Mouse (Mus musculus) mouse trophoblast stem cell (cell line): ENCODE results near the gene Gm20388.

Experiments used
- in situ Hi-C, 2 experiments: fragments of 300-500 bp; cut with MseI, MboI; formaldehyde crosslinking; loops; 2 replicates in 1 of 2; 3 replicates in 1 of 2; pipeline ENCODE4 v1.15.1; 2025

Gm20388 gene

DNA sequence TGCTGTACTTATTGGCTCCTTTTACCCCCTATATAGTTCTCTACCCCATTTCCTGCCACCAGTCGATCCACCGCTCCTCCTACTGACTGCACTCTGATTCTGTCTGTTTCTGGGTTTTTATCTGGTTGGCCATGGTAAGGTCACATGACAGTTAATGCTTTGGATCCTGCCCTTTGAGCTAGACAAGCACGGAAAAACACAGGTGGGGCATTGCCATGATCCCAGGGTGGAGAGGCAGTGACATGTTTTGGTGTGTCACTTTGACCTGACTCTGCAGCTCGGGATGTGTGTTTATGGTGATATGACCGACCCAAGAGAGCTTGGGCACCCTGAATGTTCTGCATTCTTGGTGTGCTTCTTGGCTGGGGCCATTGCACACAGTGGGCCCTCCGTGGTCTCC is 98.6 kb downstream of the Gm20388 start:
- in situ Hi-C loops = no loop called here

DNA sequence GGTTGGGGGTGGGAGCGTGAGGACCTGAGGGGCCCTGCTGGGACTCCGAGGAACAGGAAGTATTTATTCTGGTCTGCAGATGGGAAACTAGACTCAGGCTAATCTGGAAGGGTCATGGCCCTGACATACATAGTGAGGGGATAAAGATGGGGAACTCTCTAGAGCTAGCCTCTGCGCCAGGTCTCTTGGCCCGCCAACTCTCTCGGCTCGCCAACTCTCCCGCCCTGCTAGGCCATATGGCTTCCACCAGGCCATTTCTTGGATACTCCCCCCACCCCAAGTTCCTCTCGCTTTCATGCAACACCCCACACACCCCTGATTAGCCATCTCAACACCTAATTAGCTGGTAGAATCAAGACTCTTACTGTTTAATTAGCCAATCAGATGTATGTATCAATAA is 101.8 kb downstream of the Gm20388 start:
- in situ Hi-C loops = no loop called here

DNA sequence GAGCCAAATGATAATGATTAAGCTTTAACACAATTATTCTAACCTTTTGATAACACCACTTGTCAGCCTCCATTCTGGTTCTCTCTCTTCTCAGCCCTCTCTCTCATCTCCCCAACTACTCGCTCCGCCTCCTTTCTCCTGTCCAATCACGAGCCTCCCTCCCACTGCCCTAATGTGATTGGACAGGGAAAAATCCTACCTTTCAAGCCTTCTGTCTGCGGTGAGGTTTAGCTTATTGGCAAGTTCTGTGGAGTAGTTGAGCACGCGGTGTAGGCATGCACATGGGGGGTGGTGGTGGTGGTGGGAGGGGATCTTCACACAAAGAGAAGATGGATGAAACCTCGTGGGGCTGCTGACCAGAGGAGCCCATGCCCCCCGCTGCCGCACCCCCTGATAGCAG is 102.3 kb downstream of the Gm20388 start:
- in situ Hi-C loops = no loop called here

DNA sequence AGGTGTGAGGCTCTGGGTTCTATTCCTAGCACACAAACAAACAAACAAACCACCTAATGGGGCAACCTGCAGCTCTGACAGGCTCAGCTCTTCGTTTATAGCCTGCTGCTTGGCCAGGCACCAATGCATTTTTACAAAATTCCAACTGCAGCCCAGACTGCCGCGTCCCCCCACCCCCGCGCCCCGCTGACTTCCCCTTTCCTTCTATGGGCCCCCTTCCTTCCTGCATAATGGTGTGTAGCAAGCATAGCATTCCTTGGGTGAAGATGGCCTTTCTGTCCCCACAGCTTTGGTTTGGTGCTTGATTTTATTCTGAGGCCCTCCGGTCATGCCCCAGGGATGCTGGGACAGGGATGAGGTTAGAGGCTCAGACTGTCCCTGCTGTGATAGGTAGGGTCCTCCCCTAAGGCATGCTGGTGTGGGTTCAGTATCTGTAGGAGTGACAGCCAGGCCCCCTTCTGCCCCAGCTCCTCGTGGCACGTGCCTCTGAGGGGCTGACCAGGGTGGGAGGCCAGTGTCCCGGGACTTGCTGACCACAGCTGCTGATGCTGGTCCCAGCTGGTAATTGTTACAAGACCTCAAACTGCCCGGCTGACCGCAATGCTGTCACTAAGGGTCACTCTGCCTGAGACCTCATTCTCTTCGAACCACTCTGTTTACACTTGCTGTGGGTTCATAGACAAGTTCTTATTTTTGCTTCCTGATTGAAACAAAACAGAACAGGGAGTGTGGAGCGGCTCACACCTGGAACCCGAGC is 103.8 kb downstream of the Gm20388 start:
- in situ Hi-C loops = no loop called here

DNA sequence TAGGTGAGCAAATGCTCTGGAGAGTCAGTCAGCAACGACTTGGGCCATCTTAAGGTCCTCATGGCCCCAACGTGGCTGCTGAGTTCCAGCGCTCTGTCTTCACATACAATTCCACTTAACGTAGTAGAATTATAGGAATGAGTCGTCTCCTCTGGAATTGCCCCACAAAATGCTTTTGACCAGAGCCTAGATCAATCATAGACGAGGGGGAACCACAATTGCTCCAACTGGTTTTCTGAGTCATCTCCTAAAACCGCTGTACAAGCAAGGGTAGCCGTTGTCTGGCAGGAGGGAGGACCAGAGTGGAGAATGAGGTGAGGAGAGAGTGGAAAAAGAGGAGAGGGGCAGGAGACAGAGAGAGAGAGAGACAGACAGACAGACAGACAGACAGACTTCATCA is 105.3 kb downstream of the Gm20388 start:
- in situ Hi-C loops = no loop called here

DNA sequence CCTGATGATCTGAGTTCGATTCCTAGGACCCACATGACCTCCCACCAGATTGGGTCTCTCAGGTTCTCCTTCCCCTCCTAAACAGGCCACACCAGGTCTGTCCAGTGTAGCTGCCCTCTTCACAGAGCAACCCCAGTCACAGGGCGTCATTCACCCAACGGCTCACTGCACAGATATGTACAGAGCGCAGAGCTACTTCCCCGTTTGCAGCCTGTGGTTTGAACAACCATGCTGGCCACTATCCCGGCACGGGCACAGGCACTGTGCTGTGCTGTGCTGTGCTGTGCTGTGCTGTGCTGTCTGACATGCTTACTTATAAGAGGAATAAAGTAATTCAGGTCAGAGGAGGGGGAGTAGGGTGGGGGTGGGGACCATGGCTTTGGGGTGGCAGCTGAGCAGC is 105.8 kb downstream of the Gm20388 start:
- in situ Hi-C loops = no loop called here

DNA sequence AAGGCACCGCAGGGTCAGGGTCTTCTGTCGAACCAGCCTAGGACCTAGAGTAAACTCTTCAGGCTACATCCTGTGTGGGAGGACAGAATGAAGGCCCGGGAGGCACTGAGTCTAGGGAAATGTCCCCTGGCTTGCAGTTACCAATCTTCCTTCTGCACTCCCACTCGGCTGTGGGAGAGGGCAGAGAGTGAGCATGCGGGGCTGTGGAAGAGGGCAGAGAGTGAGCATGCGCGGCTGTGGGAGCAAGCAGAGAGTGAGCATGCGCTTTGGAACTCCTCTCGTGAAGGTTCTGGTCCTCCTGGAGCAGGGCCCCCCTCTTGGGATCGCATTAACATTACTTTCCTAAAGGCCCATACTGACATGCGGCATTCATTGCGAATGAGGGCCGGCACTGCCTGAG is 106.7 kb downstream of the Gm20388 start:
- in situ Hi-C loops = no loop called here

DNA sequence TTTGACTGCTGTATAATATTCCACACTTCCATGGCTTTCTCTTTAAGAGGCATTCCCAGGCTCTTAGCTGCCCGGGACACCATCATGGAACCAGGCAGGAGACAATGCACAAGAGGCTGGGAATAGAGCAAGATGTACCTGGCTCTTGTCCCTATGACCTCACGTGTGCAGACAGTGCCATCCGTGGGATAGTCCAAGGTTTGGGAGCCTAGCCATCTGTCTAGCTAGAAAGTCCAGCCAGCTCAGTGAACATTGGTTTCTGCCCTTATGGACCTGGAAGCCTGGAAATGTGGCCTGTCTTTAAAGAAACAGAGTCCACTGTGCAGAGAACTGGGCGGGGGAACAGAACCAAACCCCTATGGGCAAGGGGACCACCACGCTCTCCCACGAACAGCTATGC is 107.1 kb downstream of the Gm20388 start:
- in situ Hi-C loops = no loop called here

DNA sequence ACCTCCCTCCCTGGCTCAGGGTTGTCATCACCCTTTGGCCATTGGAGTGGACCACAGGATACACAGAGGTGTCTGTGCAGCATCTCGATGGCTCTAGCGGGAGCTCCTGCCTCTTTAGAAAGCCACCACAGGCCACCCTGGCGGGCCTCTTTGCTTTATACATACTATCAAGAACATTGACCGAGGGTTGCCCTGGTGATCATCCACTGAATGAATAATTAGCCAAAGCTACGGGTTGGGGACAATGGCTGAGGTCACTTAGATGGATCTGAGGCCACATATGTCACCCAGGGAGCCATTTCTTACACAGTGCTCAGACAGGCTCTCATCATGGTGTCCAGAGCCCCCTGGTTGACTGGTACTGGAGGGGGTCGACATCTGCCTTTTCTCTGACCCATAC is 107.7 kb downstream of the Gm20388 start:
- in situ Hi-C loops = no loop called here

DNA sequence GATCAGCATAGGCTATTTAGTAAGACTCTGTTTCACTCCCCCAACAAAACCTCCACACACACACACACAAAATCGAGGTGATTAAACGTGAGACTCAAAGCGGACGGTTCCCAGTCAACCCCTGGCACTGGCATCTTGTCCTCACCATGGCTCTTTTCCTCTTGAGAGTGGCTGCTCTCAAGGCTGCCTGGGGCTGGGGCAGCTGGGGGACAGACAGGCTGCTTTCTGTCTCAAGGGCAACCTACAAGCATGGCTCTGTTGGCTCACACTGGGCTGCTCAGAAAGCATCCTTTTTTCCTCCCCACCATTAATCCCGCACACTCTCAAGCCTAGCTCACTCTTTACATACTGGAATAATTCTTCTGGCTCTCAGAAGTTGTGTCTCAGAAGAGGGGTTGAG is 108.7 kb downstream of the Gm20388 start:
- in situ Hi-C loops = no loop called here

DNA sequence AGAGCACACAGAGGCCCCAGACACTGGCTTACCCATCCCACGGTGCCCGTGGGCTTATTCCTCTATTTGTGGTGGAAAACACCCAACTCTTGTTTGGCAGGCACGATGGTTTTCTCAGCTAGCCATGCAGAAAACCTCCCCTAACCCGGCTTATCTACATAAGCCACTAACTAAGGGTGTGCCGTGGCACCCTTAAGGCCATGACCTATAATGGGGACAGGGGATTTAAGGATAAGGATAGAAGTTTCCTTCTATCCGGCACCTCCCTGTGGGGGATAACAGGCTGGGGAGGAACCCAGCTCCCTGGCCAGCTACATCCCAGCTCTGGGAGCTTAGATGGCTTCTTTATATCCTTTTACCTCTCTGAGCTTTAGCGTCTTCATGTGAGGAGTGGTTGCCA is 109.7 kb downstream of the Gm20388 start:
- in situ Hi-C loops = no loop called here

DNA sequence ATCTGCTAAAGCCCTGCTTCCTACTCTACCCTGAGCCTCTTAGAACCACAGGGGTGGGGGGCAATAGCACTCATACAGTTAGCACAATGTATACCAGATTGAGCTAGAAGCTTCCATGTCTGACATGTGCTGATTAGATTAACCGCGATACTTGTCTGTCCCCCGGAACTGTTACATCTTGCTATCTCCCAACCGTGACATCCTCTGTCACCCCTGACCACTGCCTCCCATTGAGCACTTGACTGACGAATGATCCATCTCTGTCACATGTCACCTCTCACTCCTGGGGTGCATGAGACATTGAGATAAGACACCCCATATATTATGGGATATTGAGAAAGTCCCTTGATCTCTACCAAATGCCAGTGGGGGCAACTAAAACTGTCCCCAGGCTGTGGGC is 115.6 kb downstream of the Gm20388 start:
- in situ Hi-C loops = no loop called here

DNA sequence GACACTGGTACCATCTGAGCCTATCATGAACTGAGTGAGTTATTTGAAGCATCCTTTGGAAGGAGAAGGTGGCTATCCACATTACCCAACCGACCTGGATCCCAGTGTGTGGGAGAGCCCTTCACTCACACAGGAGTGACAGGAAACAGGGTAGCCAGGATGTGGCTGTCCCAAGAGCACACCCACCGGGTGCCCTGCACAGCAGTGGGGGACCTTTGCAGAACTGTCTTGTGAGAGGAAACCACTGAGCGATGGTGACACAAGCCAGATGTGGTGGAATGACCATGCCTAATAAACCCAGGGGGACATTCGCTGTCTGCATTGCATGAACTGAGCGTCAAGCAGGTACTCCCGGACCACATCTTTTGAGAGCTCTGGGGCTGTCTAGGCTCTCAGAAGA is 116.3 kb downstream of the Gm20388 start:
- in situ Hi-C loops = no loop called here

DNA sequence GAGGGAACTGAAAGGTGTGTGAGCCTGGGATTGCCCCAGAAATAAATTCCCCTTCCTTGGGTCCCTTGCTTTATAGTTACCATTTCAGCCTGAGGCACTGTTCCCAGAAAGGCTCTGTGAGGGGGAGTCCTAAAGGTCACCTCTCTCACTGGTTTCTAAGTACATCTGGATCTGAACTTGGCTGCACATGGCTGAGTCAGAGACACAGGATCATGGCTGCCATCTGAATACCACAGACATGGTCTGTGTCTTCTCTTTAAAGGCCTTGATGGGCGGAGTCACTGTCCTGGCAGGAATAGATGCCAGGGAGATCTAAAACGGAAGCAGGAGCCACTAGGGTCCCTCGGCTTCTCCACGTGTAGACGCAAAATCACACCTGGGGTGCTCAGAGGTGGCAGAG is 119.8 kb downstream of the Gm20388 start:
- in situ Hi-C loops = no loop called here

DNA sequence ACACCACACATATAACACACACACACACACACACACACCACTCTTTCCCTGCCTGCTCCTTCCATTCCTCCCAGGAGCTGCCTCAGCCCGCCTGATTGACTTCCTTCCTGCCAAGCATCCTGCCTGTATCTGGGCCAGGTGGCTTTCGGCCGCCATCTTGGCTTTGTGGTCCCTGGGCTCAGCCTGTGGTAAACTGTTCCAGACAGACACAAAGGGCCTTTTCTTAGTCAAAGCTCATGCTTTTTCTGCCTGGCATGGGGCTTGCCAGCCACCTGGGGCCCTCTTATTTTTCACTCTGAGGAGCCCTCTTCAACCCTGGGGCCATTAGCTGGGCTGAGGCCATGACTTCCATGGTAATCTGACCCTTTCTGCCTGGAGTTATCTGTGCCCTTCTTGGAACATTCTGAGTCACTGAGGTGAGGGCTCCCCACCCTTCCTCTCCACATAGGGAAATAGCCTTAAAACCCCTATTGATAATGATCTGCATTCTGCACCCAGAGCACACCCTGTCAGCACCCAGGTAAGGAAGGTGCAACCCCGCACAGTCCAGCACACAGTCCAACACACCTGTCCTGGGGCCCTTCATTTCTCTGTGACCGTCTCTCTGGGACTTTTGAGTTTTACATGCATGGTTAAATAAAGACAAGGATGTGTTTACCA is 122.0 kb downstream of the Gm20388 start:
- in situ Hi-C loops = no loop called here

DNA sequence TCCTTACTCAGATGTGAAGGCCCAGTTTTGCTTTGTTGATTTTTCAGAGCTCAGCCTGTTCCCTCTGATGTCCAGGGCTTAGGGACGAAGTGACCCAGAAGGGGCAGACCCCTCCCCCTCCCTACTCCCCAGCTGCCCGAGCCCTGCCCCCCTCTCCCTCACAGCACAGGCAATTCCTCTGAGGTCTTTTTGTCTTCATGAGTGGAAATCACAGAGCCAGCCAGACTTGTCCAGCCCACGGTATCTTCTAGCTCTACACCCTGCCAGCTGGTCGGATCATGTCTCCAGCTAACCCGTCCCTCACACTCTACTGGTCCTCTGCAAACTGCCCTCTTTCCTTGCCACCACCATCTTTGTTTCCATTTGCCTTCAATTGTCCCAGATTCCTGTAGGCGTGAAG is 123.8 kb downstream of the Gm20388 start:
- in situ Hi-C loops = no loop called here

DNA sequence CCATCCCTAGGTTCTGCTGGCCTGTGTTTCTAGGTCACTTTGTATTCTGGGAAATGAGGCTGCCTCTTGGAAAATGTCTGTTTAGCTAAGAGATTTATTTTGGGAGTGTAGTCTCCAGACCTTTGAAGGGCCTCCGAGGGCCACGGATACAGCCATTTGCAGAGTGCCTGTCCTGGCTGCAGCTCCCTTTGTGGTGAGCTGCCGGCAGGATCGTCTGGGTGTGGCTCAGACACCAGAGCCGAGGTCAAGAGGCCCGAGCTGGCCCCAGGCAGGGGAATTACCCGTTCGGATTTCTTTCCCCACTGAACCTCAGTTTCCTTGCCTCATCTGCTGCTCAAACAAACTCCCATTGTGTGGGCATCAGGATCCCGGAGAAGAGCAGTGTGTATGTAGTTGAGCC is 125.5 kb downstream of the Gm20388 start:
- in situ Hi-C loops = no loop called here

DNA sequence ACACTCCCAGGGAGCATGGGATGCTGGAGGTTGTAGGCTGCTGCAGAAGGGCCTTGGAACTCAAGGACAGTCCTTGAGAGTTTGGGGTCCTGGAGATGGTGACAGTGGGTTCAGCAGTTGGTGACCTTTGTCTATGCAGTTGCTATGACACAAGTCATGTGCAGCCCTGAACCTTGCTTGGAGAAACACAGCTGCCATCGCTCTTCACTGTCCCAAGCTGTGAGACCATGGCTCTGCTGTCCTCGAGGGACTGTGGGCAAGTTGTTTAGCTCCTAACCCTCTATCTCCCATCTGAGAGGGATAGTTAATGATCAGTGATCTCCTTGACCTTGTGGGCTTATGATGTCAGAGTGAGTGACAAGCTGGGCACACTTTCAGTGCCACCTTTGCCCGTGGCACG is 125.9 kb downstream of the Gm20388 start:
- in situ Hi-C loops = no loop called here

DNA sequence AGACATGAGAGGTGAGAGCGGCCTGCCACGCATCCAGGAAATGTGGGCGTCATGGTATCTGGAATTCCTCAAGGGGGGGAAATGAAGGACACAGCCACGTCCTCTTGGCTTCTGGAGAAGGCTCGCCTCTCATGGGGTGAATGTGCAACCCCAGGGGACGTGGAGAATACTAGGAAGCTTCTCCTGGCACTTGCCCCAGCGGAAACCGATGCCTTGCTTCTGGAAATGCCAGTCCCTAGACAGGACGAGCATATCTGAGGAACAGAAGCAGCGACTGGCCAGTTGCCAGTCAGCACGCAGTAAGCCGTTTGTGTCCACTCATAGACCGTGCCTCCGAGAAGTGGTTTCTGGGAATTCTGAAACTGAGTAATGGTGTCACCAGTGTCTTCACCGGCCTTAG is 126.6 kb downstream of the Gm20388 start:
- in situ Hi-C loops = no loop called here

DNA sequence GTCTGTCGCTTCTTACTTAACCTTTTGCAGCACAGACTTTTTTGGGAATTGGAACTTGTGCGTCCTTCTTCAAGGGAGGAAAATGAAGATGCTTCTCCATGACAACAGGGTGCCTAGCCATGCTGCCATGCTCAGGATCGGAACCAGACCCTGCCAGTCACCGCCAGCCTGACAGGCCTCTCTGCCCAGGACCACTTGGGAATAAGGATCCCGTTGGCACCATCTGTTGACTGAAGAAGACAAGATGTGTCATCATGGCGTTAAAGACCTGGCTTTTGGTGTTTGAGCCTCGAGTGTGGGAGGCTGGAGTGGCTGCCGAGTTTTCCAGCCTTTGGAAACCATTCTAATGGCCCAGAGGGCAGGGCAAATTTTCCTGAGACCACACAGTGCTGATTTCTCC is 127.0 kb downstream of the Gm20388 start:
- in situ Hi-C loops = no loop called here

DNA sequence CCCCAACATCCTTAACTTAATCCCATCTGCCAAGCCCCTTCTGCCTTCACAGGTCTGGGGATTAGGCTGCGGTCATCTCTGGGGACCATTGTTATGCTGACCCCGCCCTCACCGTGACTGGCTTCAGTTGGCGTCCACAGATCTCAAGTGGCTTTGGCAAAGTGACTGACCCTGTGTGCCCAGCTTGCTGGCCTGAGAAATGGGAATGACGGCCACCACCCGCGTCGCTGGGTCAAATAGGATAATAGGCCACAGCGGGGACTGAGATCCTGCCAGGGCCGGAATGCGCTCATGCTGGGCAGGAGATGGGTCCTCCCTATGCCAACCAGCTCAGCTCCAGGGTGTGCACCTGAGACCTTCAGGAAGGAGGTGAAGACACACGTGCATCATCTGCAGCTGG is 128.1 kb downstream of the Gm20388 start:
- in situ Hi-C loops = no loop called here

DNA sequence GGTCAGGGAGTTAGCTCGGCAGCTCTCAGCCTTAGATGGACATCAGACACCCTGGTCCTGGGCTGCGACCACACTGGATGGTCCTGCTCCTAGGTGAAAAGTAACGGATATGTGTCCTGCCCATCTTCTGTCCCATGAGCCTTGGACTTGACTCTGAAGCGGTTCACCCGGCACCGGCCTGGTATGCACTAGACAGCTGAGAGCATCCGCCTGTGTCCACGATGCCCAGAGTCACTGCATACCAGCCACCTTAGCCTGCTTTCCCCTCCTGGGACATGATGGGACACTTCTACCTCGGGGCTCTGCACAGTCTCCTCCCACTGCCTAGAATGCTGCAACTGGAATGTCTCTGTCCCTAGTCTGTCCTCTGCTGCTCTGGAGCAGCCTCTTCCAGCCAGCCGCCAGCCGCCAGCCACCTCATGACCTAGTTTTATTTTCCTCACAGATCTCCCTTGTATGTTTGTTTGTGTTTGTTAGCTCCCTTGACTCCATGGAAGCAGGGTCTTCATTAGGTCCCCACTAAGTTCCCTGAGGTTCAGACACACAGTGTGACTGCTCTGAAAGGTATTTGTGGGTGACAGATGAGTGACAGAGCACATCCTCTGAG is 128.8 kb downstream of the Gm20388 start:
- in situ Hi-C loops = no loop called here

DNA sequence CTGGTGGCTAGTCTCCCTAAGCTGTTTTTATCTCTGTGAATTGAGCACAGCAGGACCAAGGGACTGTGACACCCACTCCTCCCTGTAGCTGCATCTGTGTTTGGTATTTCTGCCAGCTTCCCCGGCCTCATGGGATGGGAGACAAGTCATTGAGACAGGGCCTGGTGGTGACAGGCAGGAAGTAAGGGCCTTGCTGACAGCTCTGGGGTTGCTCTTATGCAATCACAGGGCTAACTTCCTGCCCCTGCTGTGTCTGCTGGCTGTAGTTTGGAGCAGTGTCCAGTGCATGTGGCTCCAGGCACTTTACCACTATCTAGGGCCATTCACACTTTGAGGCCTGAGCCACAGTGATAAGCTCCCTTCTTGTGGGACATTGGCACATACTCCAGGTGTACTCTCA is 130.2 kb downstream of the Gm20388 start:
- in situ Hi-C loops = no loop called here
